Mouse (Mus musculus) heart, postnatal 4 days (tissue): ENCODE results near the gene Gucy2c. TPM values are rescaled to one million over a fixed set of nuclear protein-coding genes. Genes with fewer than 3 reads are reported as not detected.

Experiments used
- DNase-seq: peaks from one replicate; pipeline ENCODE4 v3.0.0; 2021
- microRNA-seq, 2 experiments: library from miRNA; unstranded; fragments of <30 nt; microRNA quantifications; one replicate each; pipeline ENCODE4 v1.2.0; 2021 to 2022
- total RNA-seq, 2 experiments: library from RNA; stranded (reverse); gene quantifications; 2 replicates each; pipeline ENCODE4 v1.2.3; 2021

Gucy2c gene
- total RNA-seq, 2 experiments from 2014 or later: not detected

GRCm38 (mm10) chr6:136660831-136661705 is 120.5 kb downstream of the Gucy2c start:
- DNase-seq: no peak

- no peak for DNase-seq
These were observed 122.3 kb downstream of the Gucy2c start for GRCm38 (mm10) chr6:136659226-136659625.

DNA sequence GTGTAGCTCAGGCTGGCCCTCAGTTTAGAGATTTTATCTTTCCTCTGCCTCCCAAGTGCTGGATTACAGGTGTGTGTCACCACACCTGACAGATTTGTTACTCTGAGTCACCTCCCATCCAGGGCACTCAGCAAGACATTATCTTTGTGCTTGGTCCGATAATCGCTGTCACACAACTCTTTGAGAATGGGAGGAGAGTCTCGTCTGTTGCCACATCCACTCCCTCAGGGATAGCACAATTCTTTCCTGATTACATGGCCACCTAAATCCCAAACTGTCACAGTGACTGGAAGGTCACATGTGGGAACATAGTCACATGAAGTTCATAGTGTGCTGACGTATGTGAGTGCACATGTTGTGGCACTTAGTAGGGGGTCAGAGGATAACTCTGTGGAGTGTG is 123.3 kb downstream of the Gucy2c start:
- DNase-seq: no peak

GRCm38 (mm10) chr6:136655786-136656185 is 125.8 kb downstream of the Gucy2c start:
- DNase-seq: no peak

DNA sequence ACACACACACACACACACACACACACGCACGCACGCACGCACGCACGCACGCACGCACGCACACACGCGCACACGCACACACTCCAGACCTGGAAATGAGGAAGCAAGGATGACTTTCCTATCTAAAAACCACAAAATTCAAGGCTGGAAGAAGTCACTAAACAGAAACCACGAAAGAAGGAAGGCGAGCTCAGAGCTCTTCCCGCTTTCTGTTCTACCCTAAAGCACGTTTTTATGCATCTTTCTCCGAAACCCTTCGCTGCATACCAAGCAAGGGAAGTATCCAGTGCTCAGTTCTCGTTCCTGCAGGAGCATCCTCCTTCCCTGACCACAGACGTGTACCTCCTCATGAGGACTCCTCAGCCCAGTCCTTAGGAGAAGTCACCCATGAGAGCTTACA is 127.1 kb downstream of the Gucy2c start:
- DNase-seq: no peak

- no peak for DNase-seq
These were observed 128.2 kb downstream of the Gucy2c start for GRCm38 (mm10) chr6:136653331-136653730.

GRCm38 (mm10) chr6:136650664-136651063 is 130.9 kb downstream of the Gucy2c start:
- no peak for DNase-seq

- no peak for DNase-seq
These were observed 134.1 kb downstream of the Gucy2c start for GRCm38 (mm10) chr6:136647455-136647861.

Small RNA genes lying within 50 kb of the gene (microRNA-seq; reads per million reads assigned to microRNA genes)
- gene Gm44364: 0 reads per million in 2 experiments

Other genes with a start within 250 kb of the Gucy2c start
- 10 to 100 TPM; 20.7 to 23.6 TPM for gene Plbd1, start 119.8 kb downstream of the Gucy2c start, total RNA-seq
- 10 to 100 TPM; 32.8 to 34.4 TPM for gene Hist4h4, start 22.6 kb upstream of the Gucy2c start, total RNA-seq
- gene H2afj, start 26.5 kb upstream of the Gucy2c start, total RNA-seq: 10 to 100 TPM; 28.1 to 33.6 TPM
- gene BC049715, start 45.9 kb upstream of the Gucy2c start, total RNA-seq: 1 to 10 TPM; 2.1 to 2.5 TPM
- gene Wbp11, start 46.5 kb upstream of the Gucy2c start, total RNA-seq: 10 to 100 TPM; 89.9 to 90.8 TPM
- gene Smco3, start 53.7 kb upstream of the Gucy2c start, total RNA-seq: under 1 TPM in 1 of 2 experiments, not detected in 1; 0.20 TPM
- gene Art4, start 76.0 kb upstream of the Gucy2c start, total RNA-seq: 10 to 100 TPM in 1 of 2 experiments, 1 to 10 TPM in 1; 7.0 to 10.5 TPM
- 100 to 1,000 TPM; 188 to 201 TPM for gene Mgp, start 94.1 kb upstream of the Gucy2c start, total RNA-seq
- under 1 TPM in 1 of 2 experiments, not detected in 1; 0.20 TPM for gene Erp27, start 140.4 kb upstream of the Gucy2c start, total RNA-seq
- not detected for gene Pde6h, start 142.1 kb upstream of the Gucy2c start, total RNA-seq
- gene Arhgdib, start 160.1 kb upstream of the Gucy2c start, total RNA-seq: 10 to 100 TPM; 33.6 to 39.4 TPM